Mouse (Mus musculus): Measurements from ENCODE around the gene Mapk3.
"Not testable (repeated sequence)": the region's sequence is repeated elsewhere in the genome, so short reads cannot be mapped to it uniquely, and the experiment has no call there.

Gene Mapk3

DNA sequence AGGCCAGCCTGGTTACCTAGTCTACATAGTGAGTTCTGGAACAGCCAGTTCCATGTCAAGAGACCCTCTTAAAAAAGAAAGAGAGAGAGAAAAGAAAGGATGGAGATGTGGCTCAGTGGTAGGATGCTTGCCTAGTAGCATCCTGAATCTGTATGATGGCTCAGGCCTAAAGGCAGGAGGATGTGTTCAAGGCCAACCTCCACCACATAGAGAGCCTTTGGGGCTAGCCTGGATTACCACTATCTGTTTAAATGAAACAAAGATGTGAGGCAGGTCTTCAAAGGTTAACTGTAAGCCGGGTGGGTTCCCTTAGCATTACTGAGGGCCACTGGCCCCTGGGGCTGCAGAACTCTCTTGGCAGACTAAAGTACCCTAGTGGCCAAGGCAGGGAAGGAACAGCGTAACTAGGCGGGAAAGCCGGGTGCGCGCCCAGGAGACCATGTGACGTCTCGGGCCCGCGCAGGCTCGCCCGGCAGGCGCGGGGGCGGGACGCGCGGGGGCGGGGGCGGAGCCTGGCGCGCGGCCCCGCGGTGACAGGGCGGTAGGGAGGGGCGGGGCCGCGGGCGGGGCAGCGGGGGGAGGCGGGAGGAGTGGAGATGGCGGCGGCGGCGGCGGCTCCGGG lies at the start of gene Mapk3:
Mapk3 (plus strand) TSS at position 552 of the 622 bp plus-strand sequence.
- in situ Hi-C loops (cut with MseI, MboI), result no loop called here

DNA sequence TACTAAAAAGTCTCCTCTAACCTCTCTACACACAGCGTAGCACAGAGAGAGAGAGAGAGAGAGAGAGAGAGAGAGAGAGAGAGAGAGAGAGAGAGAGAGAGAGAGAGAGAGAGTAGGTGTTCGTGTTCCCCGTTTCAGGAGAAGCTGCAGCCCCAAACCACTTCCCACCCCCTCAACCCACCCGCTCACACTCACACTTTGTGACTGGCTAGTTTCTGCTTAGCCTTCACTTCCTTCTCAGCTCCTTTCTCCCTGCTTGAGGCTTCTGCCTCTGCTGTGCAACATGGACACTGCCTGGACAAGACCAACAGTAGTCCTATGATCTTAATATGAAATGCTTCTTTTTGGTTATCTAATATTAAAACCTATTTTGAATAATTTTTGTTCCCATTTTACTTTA lies 49.1 kb upstream of the Mapk3 start:
- in situ Hi-C loops (cut with MseI, MboI), result no loop called here

DNA sequence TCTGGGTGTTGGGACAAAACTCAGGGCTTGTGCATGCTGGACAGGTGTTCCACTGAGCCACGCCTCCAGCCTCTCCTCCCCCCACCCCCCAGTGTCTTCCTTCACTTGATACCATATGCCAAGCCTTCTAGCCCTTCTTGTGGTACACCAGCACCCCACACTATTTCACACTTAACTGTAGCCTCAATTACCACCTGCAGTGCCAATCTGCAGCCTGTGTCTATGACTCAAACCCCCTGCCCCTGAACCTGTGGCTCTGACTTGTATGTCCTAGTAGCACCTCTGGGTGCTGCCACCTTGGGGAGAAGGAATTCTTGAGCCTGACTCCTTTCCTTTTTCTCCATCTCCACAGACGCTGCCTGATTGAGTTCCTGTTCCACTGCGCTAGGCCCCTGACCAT lies 47.5 kb upstream of the Mapk3 start:
- in situ Hi-C loops (cut with MseI, MboI), result no loop called here

DNA sequence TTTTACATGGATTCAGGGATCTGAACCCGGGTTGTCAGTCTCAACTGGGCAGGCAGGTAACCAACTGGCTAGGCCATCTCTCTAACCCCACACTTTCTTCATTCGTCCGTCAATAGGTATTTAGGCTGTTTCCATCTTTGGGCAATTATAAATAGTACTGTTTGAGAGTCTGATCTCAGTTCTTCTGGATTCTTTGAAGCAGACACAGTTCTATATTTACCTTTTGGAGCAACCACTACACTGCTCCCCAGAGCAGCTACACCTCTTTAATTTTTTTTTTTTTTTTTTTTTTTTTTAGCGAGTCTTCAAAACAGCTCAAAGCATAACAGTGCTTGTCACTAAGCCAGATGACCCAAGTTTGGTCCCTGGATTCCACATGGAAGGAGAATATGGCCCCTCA lies 43.7 kb upstream of the Mapk3 start:
- in situ Hi-C loops (cut with MseI, MboI), result no loop called here

DNA sequence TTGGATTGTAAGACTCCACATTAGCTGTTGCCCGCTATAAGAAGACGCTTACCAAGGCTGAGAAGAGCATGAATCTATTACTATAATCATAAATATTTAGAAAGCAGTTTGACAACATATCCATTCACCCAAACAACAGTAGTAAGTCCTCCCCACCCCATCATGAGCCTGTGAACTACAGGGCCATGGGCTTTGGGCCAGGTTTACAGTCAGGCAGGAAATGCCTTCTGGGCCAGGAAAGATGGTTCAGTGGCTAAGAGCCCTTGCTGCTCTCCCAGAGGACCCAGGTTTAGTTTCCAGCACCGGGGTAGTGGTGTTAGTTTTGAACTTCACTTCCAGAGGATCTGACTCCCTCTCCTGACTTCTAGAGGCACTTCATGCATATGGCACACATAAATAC lies 41.8 kb upstream of the Mapk3 start:
- in situ Hi-C loops (cut with MseI, MboI), result no loop called here

DNA sequence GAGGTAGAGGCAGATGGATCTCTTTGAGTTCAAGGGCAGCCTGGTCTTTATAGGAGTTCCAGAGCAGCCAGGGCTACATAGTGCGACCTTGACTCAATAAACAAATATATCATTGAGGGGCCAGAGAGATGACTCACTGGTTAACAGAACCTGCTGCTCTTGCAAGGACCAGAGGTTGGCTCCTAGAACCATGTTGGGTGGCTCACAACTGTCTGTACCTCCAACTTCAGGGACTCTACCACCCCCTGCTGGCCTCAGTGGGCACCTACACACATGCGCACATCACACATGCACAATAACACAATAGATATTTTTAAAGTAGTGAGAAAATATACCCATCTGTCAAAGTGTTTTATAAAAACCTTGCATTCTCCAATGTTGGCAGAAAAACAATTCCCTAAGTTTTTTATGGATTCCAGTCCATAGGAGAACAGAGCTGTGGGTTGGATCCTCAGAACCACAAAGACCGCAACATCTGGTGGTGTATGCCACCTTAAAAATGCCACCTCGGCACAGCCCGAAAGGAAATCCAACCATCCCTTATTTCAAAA lies 40.5 kb upstream of the Mapk3 start:
- in situ Hi-C loops (cut with MseI, MboI), result no loop called here

DNA sequence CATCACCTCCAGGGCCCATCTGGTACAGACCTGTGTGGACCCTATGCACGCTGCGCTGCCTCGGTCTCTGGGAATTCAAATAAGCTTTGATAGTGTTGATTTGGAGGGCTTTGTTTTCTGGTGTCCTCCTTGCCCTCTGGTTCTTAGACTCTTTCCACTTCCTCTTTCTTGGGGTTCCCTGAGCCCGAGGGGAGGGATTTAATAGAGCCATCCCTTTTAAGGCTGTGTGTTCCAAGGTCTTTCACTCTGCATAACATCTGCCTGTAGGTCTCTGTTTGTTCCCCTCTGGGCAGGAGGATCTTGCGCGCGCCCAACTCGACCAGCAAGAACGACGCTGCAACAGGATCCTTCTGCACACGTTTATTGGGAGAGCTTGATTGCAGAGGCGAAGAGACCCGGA lies 37.8 kb upstream of the Mapk3 start:
- in situ Hi-C loops (cut with MseI, MboI), result no loop called here

DNA sequence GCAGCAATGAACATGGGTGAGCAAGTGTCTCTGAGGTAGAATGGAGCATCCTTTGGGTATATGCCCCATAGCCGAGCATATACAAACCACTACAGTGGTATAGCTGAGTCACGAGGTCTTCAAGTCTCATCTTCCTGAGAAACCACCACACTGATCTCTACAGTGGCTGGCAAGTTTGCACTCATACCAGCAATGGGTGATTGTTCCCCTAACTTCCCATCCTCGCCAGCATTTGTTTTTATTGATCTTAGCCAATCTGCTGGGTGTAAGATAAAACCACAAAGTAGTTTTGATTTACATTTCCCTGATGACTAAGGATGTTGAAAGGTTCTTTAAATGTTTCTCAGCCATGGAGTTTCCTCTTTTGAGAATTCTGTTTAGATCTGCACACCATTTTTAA lies 34.3 kb upstream of the Mapk3 start:
- in situ Hi-C loops (cut with MseI, MboI), result no loop called here

DNA sequence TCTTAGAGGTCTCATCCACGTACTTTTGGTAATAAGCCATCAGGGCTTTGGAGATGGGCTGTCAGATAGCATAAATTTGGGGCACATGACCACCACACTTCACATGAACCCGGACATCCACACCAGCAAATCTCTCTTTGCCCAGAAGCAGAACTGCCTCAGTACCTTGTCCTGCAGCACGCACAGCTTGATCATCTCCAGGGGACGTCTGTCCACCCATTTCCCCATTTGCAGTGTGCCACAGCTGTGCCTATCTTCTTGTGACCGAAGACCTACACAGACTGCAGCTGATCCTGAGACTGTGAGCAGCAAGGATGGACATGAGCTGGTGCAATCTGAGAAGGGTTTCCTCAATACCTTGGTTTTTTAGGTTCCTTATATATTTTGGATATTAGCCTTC lies 33.7 kb upstream of the Mapk3 start:
- in situ Hi-C loops (cut with MseI, MboI), result no loop called here

DNA sequence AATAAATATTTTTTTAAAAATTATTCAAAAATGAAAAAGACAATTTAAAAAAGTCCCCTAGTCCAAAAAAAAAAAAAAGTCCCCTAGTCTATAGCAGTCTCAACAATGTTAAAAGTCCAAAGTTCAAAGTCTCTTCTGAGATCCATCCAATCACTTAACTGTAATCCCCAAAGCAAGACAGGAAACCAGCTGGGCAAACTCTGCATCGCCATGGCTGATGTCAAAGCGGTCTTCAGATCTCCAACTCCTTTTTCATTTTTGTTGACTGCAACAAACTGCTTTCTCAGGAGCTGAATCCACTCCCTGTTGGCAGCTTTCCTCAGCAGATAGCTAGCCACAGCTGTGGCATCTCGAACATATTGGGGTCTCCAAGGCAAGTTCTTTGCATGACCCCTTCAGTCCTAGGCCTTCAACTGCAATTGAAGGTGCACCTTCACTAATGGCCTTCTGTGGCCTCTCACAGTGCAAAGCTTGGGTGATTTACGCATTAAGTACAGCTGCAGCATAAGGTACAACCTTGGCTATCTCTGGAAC lies 29.1 kb upstream of the Mapk3 start:
- in situ Hi-C loops (cut with MseI, MboI), result not testable (repeated sequence)

DNA sequence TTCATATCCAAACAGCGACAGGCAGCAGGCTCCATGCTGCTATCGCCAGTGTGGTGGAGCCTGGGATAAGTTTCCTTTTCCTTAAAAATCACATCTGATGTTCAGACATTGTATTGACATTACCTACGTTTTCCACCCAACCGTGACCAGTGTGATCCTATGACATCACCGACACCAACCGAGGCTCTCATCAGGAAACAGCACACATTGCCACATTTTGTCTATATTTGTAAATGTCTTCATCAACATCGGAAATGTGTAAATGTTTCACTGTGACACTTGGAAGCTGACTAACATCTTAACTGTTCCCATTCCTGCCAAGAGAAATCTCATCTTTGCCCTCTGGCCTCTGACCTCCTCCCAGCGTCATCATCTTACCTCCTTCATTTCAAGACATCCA lies 23.3 kb upstream of the Mapk3 start:
- in situ Hi-C loops (cut with MseI, MboI), result no loop called here

DNA sequence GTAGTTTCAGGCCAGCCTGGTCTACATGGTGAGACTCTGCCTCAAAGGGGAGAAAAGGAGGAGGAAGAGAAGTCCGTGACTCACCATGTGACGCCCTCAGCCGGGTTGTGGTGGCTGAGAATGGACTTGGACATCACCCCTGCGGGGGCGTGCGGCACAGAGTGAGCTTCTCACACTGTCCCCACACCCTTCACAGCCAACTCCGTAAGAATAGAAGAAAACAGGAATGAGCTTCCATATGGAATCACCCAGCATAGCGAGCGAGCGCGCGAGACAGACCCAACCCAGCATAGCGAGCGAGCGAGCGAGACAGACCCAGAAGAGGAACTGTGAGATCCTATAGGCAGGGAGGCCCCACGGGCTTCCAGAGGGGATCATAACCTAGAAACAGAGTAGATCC lies 19.9 kb upstream of the Mapk3 start:
- in situ Hi-C loops (cut with MseI, MboI), result no loop called here

DNA sequence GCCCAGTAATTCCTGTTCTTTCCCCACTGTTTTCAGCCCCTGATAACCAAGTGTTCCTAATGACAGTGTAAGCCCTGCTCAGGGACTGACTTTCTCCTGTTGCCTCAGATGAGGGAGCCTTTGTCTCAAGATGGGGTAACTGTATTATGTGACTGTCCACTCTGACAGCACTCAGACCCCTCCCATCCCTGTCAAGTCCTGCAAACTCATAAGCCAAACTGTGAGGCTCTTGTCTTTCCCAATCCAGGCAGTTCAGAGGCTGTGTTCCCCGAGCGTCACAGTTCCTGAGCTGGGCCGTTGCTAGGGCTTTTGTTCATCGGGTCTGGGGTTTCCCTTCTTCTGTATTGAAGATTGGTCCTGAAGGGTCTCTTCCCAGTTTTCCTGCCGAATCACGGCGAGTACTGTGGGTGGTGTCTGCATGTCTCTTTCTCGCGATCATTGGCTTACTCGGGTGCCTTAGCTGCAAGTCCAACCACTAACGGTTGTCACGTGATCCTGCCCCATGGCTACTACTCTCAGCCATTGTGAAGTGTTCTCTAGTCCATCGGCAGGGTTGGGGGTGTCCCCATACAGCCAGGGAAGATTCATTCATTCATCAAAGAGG lies 19.2 kb upstream of the Mapk3 start:
- in situ Hi-C loops (cut with MseI, MboI), result no loop called here

DNA sequence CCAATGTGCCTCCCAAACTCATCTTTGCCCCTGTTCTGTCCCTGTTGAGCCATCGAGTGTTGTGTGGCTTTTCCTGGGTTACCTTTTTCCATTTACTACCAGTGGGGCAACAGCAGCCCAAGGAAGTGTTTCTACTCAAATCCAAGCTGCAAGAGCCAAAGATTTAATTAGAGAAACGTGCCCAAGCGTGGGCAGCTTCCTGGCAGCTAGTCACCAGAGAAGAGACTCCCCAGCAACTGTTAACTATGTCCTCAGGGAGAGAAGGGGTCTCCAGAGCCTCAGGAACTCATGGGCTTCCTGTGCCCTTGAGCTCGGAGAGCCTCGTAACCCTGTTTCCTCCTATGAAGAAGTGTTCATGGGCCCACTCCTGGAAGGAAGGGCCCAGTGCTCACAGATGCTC lies 18.4 kb upstream of the Mapk3 start:
- in situ Hi-C loops (cut with MseI, MboI), result no loop called here

DNA sequence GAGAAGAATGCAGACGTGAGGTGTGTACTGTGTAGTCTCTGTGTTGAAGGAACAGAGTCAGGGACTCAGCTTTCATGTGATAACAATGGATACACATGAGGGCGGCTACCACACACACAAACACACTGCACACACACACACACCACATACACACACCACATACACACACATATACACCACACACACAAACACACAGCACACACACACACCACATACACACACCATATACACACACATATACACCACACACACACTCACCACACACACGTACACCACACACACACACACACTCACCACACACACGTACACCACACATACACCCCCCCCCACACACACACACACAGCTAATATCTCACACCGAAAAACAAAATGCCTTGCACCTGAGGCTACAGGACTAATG lies 17.9 kb upstream of the Mapk3 start:
- in situ Hi-C loops (cut with MseI, MboI), result no loop called here

DNA sequence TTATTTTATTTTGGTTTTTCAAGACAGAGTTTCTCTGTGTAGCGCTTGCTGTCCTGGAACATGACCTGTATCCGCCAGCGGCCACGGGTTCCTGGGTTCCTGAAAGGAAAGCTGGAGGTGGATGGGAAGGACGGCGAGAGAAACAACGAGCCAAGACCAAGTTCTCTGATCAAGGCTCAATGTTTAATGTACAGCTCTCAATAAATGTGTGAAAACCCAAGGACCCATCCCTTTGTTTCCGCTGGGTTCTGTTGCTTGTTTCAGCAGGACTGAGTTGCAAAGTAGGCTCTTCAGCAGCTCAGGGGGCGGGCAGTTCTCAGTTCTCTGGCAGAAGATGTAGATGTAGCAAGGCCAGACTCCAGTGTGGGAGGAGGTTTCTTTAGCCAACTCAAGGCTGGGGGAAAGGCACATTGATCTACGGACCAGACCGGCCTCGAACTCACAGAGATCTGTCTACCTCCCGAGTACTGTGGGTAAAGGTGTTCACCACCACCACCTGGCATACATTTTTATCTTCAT lies 17.4 kb upstream of the Mapk3 start:
- in situ Hi-C loops (cut with MseI, MboI), result no loop called here

DNA sequence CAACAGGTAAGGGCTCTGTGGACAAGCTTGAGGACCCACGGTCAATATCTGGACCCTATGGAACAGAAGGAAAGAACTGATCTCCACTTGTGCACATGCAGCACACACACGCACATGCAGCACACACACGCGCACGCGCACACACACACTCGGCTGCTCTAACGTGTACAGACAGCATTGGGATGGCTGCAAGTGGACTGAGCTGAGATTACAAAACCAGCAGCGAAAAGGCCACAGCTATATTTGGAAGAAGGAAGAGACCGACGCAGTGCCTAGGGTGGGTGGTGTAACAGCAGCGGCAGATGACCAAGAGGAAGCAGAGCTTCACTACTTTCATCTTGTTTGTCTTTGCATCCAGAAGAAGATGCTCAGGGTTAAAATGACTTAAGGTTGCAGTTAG lies 13.3 kb upstream of the Mapk3 start:
- in situ Hi-C loops (cut with MseI, MboI), result no loop called here

DNA sequence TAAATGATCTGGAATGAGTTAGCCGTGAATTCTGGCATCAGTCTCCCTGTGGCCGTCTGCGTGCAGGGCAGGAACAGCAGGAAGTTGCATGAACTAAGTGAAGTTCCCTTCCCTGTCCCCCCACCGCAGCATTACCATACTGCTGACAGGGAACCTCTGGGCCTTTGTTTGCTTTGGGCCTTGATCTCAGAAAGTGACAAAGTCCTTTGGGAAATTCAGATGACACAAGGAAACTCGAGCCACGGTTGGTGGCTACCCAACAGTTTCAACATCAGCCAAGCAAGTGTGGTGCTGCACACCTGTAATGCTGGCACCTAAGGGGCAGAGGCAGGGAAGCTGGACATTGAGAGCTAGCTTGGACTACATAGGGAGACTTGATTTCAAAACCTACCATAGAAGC lies 12.6 kb upstream of the Mapk3 start:
- in situ Hi-C loops (cut with MseI, MboI), result no loop called here

DNA sequence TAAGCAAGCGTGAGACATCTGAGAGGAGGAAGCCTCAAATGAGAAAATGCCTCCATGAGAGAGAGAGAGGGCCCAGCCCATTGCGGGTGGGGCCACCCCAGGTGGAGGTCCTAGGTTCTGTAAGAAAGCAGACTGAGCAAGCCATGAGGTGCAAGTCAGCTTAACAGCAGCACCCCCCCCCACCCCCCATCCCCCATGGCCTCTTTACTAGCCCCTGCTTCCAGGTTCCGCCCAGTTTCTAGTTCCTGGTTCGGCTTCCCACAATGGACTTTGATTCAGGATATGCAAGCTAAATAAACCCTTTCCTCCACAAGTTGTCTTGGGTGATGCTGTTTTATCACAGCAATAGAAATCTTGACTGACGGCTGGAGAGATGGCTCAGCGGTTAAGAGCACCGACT lies 10.6 kb upstream of the Mapk3 start:
- in situ Hi-C loops (cut with MseI, MboI), result no loop called here

DNA sequence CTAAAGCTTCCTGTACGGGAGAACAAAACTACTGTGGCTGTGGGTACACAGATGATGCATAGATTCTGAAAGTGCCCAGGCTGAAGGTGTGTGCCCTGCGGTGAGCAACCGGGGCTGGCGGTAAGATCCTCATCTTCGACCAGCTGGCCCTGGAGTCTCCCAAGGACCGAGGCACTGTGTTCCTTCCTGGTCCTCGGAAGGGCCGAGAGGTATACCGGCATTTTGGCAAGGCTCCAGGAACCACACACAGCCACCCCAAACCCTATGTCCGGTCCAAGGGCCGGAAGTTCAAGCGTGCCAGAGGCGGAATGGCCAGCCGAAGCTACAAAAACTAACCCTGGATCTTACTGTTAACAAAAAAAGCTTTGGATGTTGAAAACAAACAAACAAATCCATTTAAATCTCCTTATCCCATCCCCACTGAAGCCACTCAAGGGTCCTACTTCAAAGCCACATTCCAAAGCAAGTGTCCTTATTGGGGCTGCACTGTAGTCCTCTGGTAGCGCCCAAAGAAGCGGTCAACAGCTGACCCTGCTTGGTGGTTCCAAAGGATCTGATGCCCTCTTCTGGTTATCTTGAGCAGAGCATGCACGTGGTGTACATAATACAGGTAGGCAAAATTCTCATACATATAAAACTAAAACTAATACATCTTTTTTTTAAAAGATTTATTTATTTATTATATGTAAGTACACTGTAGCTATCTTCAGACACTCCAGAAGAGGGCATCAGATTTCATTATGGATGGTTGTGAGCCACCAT lies 9.6 kb upstream of the Mapk3 start:
- in situ Hi-C loops (cut with MseI, MboI), result no loop called here

DNA sequence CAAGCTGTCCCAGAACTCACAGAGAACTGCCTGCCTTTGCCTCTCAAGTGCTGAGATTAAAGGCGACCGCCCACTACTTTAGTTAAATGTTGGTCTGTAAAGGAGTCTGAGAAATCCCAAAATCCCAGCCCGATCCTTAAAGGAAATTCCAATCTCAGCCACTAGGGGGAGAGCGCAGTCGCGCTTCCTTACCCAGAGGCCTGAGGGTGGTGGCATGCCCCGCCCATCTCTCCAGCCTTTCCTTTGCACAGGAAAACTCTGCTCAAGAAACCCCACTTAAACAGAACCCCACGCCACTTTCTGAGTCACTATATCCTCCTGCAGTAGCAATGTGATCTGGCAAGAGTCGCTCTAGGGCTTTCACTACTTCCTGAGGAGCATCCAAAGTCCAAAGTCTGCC lies 4.5 kb upstream of the Mapk3 start:
- in situ Hi-C loops (cut with MseI, MboI), result no loop called here

DNA sequence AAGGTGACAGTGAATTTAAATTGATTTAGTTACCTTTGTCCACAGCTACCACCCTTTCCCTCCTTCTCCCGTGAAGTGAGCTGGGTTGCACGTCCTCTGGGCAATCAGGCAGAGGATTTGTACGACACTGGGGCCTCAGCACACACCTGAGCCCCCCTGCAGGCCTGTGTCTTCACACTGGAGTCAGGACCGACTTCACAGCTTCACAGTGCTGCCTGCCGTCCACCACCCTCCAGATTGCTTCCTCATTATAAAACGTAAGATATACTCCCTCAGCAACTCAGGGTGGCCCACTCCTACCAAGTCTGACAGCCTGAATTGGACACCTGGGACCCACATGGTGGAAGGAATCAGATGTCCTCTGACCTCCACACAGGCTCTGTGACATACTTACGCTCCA lies 862 bp upstream of the Mapk3 start:
- in situ Hi-C loops (cut with MseI, MboI), result no loop called here

Data from mouse trophoblast stem cell (cell line).